Mouse (Mus musculus) hematopoietic stem cell, adult 5-6 weeks (primary cell): ENCODE data around the gene Ephb4. TPM values are rescaled to one million over a fixed set of nuclear protein-coding genes. Genes with fewer than 3 reads are reported as not detected.

Experiments used
- ATAC-seq, 2 experiments: fragments of 125-278 bp in 1 of 2; replicated peaks in 1 of 2; 2 replicates each; pipeline ENCODE4 v1.8.0; 2016 to 2017; ENCODE audit warnings: inconsistent platforms in 2 of 2, mild to moderate bottlenecking in 2 of 2, moderate number of reproducible peaks in 2 of 2, low read depth in 1 of 2, moderate TSS enrichment in 1 of 2; ENCODE audit not compliant: low FRiP score in 2 of 2, poor library complexity in 2 of 2, severe bottlenecking in 2 of 2, insufficient read depth in 1 of 2, low TSS enrichment in 1 of 2
- total RNA-seq: library from RNA; stranded (forward); fragments of 172-1452, 232-1000 nt; gene quantifications from 2 replicates; pipeline ENCODE4 v1.2.3, GENCODE M21; 2017

Gene Ephb4
- total RNA-seq, 1 experiment from 2014 or later = 1.3 TPM

GRCm38 (mm10) chr5:137330910-137331309 lies 19.0 kb upstream of the Ephb4 start:
- no peak for ATAC-seq

GRCm38 (mm10) chr5:137332857-137333511 lies 16.9 kb upstream of the Ephb4 start:
- no peak for ATAC-seq

- ATAC-seq = peak; percentile 93 to 94
Measured at GRCm38 (mm10) chr5:137333512-137334174, 16.3 kb upstream of the Ephb4 start, which contains the start of gene Slc12a9. Gene Slc12a9, minus strand, starts transcription at chr5:137333597.

- ATAC-seq = no peak
Measured at GRCm38 (mm10) chr5:137334317-137334716, 15.6 kb upstream of the Ephb4 start.

GRCm38 (mm10) chr5:137335066-137335465 lies 14.8 kb upstream of the Ephb4 start:
- ATAC-seq = no peak

- ATAC-seq = no peak
Measured at GRCm38 (mm10) chr5:137337190-137337589, 12.7 kb upstream of the Ephb4 start.

GRCm38 (mm10) chr5:137338256-137338655 lies 11.7 kb upstream of the Ephb4 start:
- ATAC-seq = peak; percentile 57 to 61

- no peak for ATAC-seq
Measured at GRCm38 (mm10) chr5:137338663-137339289, 11.1 kb upstream of the Ephb4 start.

- no peak for ATAC-seq
Measured at GRCm38 (mm10) chr5:137339290-137339979, 10.5 kb upstream of the Ephb4 start.

GRCm38 (mm10) chr5:137340222-137340621 lies 9.7 kb upstream of the Ephb4 start:
- no peak for ATAC-seq

- ATAC-seq = no peak
Measured at GRCm38 (mm10) chr5:137342407-137343012, 7.4 kb upstream of the Ephb4 start.

GRCm38 (mm10) chr5:137343412-137343811 lies 6.5 kb upstream of the Ephb4 start:
- no peak for ATAC-seq

- ATAC-seq = no peak
Measured at GRCm38 (mm10) chr5:137343869-137344268, 6.0 kb upstream of the Ephb4 start.

- ATAC-seq = 0 out of 4 replicates have a peak, but pooled peaks of 1 of the 2 experiments have one; percentile 52
Measured at GRCm38 (mm10) chr5:137345821-137346220, 4.1 kb upstream of the Ephb4 start.

GRCm38 (mm10) chr5:137346388-137346787 lies 3.5 kb upstream of the Ephb4 start:
- ATAC-seq = no peak

- ATAC-seq = no peak
Measured at GRCm38 (mm10) chr5:137346983-137347382, 2.9 kb upstream of the Ephb4 start.

- no peak for ATAC-seq
Measured at GRCm38 (mm10) chr5:137347856-137348255, 2.1 kb upstream of the Ephb4 start.
